Mouse (Mus musculus): ENCODE results near the gene Wdr20. TPM values are rescaled to one million over a fixed set of nuclear protein-coding genes. Genes with fewer than 3 reads are reported as not detected.
A peak's percentile ranks its signal among the peaks of the same experiment; 100 is the strongest.

Wdr20 gene
- total RNA-seq, 1 experiment from 2014 or later = 59.0 TPM

DNA sequence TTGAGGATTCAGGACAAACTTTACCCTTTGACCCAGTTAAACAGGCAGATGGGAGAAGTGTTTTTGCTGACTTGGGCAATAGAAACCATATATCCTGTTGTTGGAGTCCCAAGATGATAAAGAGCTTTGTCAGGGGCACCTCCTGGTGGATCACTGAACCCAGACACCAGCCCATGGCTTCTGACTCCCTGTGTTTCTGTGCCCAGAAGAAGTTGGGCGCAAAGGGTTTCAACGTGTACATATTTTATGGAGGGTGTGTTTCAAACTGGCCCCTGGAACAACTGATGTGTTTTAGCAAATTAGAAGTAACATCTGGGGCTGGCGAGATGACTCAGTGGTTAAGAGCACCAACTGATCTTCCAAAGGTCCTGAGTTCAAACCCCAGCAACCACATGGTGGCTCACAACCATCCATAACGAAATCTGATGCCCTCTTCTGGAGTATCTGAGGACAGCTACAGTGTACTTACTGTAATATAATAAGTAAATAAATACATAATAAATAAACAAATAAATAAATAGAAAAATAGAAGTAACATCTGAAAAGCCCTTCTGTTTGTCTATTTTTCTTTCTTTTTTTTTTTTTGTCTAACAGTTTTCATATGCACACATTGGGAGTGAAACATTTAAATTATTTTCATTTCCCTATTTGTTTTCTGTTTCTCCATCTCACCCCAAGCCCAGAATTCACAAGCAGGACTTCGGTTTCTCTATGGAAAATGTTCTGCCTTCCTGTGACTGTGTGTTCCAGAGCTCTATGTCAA, 104.2 kb downstream of the Wdr20 start:
- no peak for ATAC-seq (ENCODE audit: extremely low read depth, insufficient number of reproducible peaks, low FRiP score, poor library complexity, severe bottlenecking)

DNA sequence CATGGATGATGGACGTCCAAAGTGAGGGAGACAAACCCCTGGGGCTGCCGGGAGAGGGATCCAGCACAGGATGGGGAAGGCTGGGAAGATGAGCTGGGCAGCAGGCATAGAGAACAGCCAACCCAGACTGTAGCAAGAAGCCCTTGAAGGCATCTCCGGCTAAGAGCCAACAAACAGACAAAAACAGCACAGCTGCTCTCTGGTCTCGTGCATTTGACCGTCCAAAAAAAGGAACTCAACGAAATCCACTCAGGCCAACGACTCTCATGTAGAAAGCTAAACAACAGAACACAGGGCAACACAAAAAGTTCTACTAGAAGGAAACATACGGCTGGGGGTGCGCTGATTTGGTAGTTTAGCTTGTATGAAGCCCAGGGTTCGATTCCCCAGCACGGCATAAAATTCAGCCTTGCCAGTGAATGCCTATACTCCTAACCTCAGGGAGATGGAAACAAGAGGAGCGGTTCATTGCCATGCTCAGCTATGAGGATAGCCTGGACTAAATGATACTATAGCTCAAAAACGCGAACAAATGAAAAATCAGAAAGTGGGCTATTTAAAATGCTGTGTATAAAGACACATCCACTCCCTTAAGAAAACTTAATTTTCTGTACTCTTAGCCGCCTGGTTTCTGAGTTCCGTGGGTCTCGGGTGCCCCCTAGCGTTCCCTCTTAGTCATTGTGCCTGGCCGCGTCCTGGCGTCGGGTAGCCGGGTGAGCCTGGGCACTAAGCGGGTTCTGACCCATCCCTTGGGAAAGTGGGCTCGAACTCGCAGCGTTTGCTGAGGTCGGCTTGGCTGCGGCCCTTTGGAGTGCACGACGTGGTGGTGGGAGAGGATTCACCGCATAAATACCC, 105.7 kb downstream of the Wdr20 start:
- ATAC-seq (ENCODE audit: extremely low read depth, insufficient number of reproducible peaks, low FRiP score, poor library complexity, severe bottlenecking) = peak; percentile 75

DNA sequence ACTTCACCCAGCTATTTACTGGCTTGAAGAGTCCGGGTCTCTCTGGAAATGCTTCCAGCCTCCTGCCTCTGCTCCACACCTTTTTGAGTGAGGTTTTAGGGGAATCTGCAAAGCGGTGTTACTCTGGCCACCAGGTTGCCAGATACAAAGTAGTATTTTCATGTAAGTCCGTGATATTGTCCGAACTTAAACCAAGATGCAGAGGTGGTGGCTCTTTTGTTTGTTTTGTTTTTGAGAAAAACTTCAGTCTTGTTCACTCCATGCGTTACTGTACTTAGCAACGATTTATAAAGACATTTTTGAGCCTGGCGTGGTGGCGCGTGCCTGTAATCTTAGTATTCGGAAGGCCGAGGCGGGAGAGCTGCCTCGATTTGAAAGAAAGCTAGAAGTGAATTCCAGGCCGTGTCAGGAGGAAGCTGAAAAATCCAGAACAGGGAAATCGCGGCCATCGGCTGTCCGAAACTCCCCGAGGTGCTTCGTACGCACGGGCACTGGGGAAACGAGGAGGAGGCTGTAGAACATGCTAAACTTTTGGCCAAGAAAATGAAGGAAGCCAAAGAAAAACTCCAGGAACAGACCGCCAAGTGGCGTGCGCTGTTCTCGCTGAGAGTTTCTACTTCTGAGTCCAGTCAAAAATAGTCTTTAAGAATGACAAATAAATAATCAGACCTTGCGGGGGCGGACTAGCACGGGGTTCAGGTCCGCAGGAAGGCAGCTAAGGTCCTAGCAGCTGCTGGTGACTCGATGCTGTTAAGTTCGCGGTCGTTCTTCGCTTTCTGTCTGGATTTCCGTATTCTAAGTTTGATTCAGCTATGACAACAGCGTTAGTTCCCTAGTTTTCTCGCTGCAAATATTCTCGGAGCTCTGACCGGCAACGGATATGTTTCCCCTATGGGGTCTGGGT, 106.7 kb downstream of the Wdr20 start:
- 0 out of 2 replicates have a peak, but pooled peaks have one; percentile 3 for ATAC-seq (ENCODE audit: extremely low read depth, insufficient number of reproducible peaks, low FRiP score, poor library complexity, severe bottlenecking)

DNA sequence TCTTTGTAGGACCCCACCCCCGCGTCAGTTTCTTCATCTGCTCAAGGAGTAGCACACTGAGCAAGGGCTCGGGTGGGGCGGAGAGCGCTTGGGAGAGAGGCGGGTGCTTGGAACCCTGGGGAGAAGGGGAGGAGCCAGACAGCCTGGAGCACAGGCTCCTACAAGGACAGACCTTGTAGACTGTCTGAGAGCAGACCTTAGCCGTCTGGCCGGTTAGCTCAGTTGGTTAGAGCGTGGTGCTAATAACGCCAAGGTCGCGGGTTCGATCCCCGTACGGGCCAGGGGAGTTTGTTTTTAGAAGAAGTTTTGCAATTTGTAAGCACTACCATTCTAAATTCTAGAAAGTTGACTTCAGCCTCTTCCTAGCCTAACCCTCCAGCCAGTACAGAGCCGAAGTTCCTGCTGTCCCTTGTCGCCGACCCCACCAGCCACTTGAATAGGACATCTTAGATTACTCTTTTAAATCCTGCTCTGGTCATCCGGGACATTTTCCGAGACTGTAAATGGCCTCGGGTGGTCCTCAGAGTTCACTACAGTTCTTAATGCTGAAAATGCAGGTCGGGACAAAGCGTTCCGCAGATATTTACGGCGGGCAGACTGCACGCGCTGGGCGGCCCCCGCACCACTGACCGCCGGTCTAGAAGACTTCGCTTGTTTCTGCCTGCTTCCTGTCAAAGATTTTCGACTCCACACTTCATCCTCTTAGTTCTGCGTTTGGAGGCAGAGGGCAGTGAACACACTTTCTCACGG, 107.6 kb downstream of the Wdr20 start:
- ATAC-seq (ENCODE audit: extremely low read depth, insufficient number of reproducible peaks, low FRiP score, poor library complexity, severe bottlenecking) = 0 out of 2 replicates have a peak, but pooled peaks have one; percentile 15

DNA sequence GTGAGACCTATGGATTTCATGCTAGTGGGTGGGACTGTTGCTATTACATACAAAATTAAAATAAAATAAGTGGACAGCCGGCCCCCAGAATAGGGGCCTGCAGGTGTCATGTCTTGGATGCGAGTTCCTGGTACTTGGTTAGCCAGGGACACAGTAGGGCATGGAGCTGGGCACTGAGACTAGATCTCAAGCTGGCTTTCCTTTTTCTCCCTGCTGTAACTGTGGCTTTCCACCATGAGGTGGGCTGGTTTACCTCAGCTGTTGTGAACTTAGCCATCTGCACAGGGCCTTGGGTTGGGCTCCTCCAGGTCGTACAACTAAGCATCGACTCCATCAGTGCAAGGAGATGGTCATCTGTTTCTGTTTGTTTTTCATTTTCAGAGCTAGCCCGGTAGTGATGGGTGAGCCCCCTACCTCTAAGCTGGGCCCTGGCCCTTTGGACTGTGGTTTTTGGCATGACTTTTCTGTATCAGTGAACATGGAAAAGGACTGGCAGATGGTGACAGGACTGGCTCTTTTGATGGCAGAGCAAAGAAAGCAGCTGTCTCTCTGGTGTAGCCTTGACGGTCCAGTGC, 108.5 kb downstream of the Wdr20 start:
- no peak for ATAC-seq (ENCODE audit: extremely low read depth, insufficient number of reproducible peaks, low FRiP score, poor library complexity, severe bottlenecking)

DNA sequence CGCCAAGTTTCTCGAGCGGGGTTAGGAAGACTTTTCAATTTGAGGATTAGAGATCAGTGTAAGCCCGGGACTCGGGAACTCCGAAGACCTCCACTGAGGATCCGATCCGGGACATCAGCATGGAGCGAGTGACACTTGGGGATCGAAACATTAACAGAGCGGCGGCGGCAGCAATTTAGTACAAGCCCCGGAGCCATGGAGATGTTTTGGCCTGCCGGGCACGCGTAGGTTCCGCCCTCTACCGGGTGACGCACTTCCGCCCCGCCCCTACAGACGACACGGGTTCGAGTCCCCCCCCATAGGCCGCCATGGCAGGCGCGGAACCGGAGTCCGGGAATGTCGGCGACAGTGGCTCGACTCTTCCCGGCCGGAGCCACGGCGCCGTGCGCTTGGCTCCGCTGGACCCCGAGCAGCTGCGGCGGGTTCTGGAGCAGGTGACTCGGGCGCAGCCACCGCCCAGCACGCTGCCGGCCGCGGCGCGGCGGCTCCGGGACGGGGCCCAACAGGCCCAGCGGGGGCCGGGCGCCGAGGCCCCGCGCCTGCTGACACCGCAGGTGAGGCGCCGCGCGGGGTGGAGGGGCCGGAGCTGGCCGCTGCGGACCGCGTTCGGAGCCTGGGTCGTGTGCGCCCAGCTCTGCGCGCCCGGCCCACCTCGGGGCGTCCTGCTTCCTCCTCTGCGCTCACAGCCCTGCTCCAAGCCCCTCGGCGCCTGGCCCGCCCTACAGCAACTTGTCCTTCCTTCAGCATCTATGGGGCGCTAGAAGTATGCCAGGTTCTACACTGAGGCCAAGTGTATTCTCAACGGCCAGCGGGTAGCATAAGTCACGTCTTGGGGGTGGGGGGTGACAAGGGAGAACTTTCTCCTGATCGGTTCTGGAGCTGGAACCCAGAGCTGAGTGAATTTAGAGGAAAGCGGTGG, 112.5 kb downstream of the Wdr20 start, which contains the start of gene Zfp839:
TSS of gene Zfp839 (plus strand) at position 244 of the 919 bp plus-strand sequence.
- peak; percentile 52 for ATAC-seq (ENCODE audit: extremely low read depth, insufficient number of reproducible peaks, low FRiP score, poor library complexity, severe bottlenecking)

DNA sequence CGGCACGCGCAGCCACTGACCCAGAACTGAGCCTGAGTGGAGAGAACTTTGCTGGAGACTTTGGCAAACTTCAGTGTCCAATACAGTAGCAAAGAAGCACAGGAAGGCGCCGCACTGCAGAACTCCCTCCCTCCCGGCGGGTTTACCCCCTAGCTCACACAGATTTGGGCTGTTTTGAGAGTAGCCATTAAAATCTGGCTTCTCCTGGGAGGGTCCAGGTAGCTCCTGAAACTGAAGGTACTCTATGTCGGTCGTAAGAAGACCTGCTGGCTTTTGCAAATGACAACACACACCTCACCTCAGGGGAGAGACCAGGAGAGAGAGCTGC, 113.1 kb downstream of the Wdr20 start:
- ATAC-seq (ENCODE audit: extremely low read depth, insufficient number of reproducible peaks, low FRiP score, poor library complexity, severe bottlenecking) = no peak

DNA sequence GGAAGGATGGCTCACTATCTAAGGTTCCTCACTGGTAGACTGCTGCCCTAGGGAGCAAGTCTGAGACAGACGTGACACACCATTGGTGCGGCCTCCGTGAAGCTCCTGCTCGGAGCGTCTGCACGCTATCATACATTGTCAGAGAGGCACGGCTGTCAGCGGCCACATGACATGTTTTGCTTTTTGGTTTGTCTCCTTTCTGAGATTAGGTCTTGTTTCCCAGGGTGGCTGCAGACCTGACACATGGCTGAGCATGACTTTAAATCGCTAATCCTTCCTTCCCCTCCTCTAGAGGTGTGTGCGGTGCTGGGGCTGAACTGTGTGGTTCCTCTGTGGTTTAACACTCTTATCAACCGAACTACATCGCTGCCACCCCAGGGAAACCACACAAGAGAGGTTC, 113.7 kb downstream of the Wdr20 start:
- ATAC-seq (ENCODE audit: extremely low read depth, insufficient number of reproducible peaks, low FRiP score, poor library complexity, severe bottlenecking) = no peak

DNA sequence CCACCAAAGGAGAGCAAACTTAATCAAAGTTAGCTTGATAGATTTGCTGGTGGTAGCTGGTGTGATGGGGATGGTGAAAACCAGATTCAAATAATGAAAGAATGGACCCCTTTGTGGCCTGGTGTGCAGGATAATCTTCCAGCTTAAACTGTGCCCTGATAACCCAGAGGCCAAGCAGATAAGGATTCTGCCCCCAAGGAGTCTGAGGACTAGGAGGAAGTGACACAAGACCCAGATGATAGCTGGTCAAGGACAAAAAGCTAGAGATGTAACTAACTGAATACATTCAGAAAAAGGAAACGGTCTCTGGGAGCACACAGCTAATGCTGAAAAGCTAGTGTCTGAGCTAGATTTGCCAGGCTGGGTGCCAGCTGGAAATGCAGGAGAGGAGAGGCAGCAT, 114.2 kb downstream of the Wdr20 start:
- ATAC-seq (ENCODE audit: extremely low read depth, insufficient number of reproducible peaks, low FRiP score, poor library complexity, severe bottlenecking) = no peak

Other genes with a start within 250 kb of the Wdr20 start
- gene Dync1h1, start 136.5 kb upstream of the Wdr20 start, total RNA-seq (2017) = 169 and 190 TPM in 2 replicates
- not detected in 2 replicates for gene 1700001K19Rik, start 55.3 kb upstream of the Wdr20 start, total RNA-seq (2017)
- 264 and 290 TPM in 2 replicates for gene Hsp90aa1, start 35.2 kb upstream of the Wdr20 start, total RNA-seq (2017)
- gene Mok, start 103.0 kb downstream of the Wdr20 start, total RNA-seq (2017) = 0.25 and 0.70 TPM in 2 replicates
- 12.8 and 13.6 TPM in 2 replicates for gene Zfp839, start 112.3 kb downstream of the Wdr20 start, total RNA-seq (2017)
- 25.8 and 26.6 TPM in 2 replicates for gene Cinp, start 151.2 kb downstream of the Wdr20 start, total RNA-seq (2017)
- 3.9 and 4.9 TPM in 2 replicates for gene Tecpr2, start 151.3 kb downstream of the Wdr20 start, total RNA-seq (2017)
- gene Ankrd9, start 241.1 kb downstream of the Wdr20 start, total RNA-seq (2017) = 2.1 and 3.0 TPM in 2 replicates